Mouse (Mus musculus): Measurements from ENCODE around the gene Tcte2. TPM values are rescaled to one million over a fixed set of nuclear protein-coding genes. Genes with fewer than 3 reads are reported as not detected.

Gene Tcte2
- polyA plus RNA-seq, 1 experiment, result 5.1 TPM

DNA sequence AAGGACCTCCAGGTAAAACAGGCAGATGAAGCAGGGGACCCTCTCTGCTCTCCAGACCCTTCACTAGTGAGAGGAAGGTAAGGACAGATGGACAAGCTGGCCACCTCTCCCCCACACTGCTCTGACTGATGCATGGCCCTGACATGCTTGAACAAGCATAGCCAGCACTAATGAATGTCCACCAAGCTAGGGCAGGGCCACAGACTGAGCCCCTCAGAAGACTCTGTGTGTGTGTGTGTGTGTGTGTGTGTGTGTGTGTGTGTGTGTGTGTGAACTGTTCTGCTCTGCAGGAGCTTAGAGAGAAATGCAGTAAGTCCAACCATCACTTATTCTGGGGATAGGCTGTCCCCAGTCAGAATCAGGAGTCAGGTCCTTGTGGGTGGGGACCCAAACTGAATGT, 91.4 kb downstream of the Tcte2 start:
- Histone ChIP-seq H3K27me3 (replicated peaks; ENCODE audit: control insufficient read depth, insufficient read depth, low read length) (no peaks in the 10 kb centered on the region), H3K27ac (ENCODE audit: insufficient read depth, low read depth, low read length) (no peak overlapping the region)
- no peak for DNase-seq

GRCm38 (mm10) chr17:13669206-13669605, 92.4 kb downstream of the Tcte2 start:
- Histone ChIP-seq H3K36me3 (ENCODE audit: control insufficient read depth, insufficient read depth, low read length) (no peaks in the 10 kb centered on the region), H3K4me3 (ENCODE audit: insufficient read depth, low read depth, low read length) (no peak overlapping the region), H3K27ac (ENCODE audit: insufficient read depth, low read depth, low read length) (no peak overlapping the region), H3K27me3 (replicated peaks; ENCODE audit: control insufficient read depth, insufficient read depth, low read length) (no peaks in the 10 kb centered on the region), H3K4me1 (ENCODE audit: control insufficient read depth, insufficient read depth, low read length) (peaks cover 18% of the 10 kb centered on the region; the same call in 1 of the 2 replicates)
- peak; percentile 76 for DNase-seq
- TF ChIP-seq POLR2A (IDR thresholded peaks at IDR 0.05; ENCODE audit: low read depth, low read length) (no peak), CTCF (conservative IDR thresholded peaks at IDR 0.05; ENCODE audit: insufficient read depth, insufficient read length, low read depth, low read length) (no peak; the same call in 1 of the 2 replicates)
- WGBS, result 37% methylated on average over 8 of the region's 8 CpGs

More for the DNA sequence above, 91.4 kb downstream of the Tcte2 start:
- H3K4me3 ChIP-seq (ENCODE audit: insufficient read depth, low read depth, low read length), result no peak overlapping the region
- TF ChIP-seq POLR2A (IDR thresholded peaks at IDR 0.05; ENCODE audit: low read depth, low read length) (no peak), CTCF (conservative IDR thresholded peaks at IDR 0.05; ENCODE audit: insufficient read depth, insufficient read length, low read depth, low read length) (no peak)
- H3K36me3 ChIP-seq (ENCODE audit: control insufficient read depth, insufficient read depth, low read length), result no peaks in the 10 kb centered on the region
- peaks cover 18% of the 10 kb centered on the region; the same call in 1 of the 2 replicates for H3K4me1 ChIP-seq (ENCODE audit: control insufficient read depth, insufficient read depth, low read length)

- H3K36me3 ChIP-seq (ENCODE audit: control insufficient read depth, insufficient read depth, low read length), result no peaks in the 10 kb centered on the region
- DNase-seq, result peak; percentile 54
- H3K27me3 ChIP-seq (replicated peaks; ENCODE audit: control insufficient read depth, insufficient read depth, low read length), result no peaks in the 10 kb centered on the region
- peaks cover 21% of the 10 kb centered on the region; the same call in 1 of the 2 replicates for H3K4me1 ChIP-seq (ENCODE audit: control insufficient read depth, insufficient read depth, low read length)
- 26% methylated on average over 16 of the region's 16 CpGs for WGBS
- no peak overlapping the region for H3K4me3 ChIP-seq (ENCODE audit: insufficient read depth, low read depth, low read length)
- TF ChIP-seq CTCF (conservative IDR thresholded peaks at IDR 0.05; ENCODE audit: insufficient read depth, insufficient read length, low read depth, low read length) (no peak), POLR2A (IDR thresholded peaks at IDR 0.05; ENCODE audit: low read depth, low read length) (no peak)
- no peak overlapping the region for H3K27ac ChIP-seq (ENCODE audit: insufficient read depth, low read depth, low read length)
Measured at GRCm38 (mm10) chr17:13668052-13669015, 93.3 kb downstream of the Tcte2 start.

- Histone ChIP-seq H3K4me1 (ENCODE audit: control insufficient read depth, insufficient read depth, low read length) (peaks cover 20% of the 10 kb centered on the region; the same call in 1 of the 2 replicates), H3K27me3 (replicated peaks; ENCODE audit: control insufficient read depth, insufficient read depth, low read length) (no peaks in the 10 kb centered on the region), H3K4me3 (ENCODE audit: insufficient read depth, low read depth, low read length) (no peak overlapping the region), H3K27ac (ENCODE audit: insufficient read depth, low read depth, low read length) (no peak overlapping the region), H3K36me3 (ENCODE audit: control insufficient read depth, insufficient read depth, low read length) (no peaks in the 10 kb centered on the region)
- no peak for DNase-seq
- 86% methylated on average over 3 of the region's 3 CpGs for WGBS
- TF ChIP-seq POLR2A (IDR thresholded peaks at IDR 0.05; ENCODE audit: low read depth, low read length) (no peak), CTCF (conservative IDR thresholded peaks at IDR 0.05; ENCODE audit: insufficient read depth, insufficient read length, low read depth, low read length) (no peak)
Measured at GRCm38 (mm10) chr17:13667006-13667405, 94.6 kb downstream of the Tcte2 start.

- 48% methylated on average over 1 of the region's 1 CpGs for WGBS
- H3K27ac ChIP-seq (ENCODE audit: insufficient read depth, low read depth, low read length), result no peak overlapping the region
- no peaks in the 10 kb centered on the region for H3K27me3 ChIP-seq (replicated peaks; ENCODE audit: control insufficient read depth, insufficient read depth, low read length)
- TF ChIP-seq POLR2A (IDR thresholded peaks at IDR 0.05; ENCODE audit: low read depth, low read length), result no peak
- no peak for TF ChIP-seq CTCF (conservative IDR thresholded peaks at IDR 0.05; ENCODE audit: insufficient read depth, insufficient read length, low read depth, low read length)
- DNase-seq, result peak; percentile 74
- H3K4me3 ChIP-seq (ENCODE audit: insufficient read depth, low read depth, low read length), result no peak overlapping the region
- H3K36me3 ChIP-seq (ENCODE audit: control insufficient read depth, insufficient read depth, low read length), result no peaks in the 10 kb centered on the region
- H3K4me1 ChIP-seq (ENCODE audit: control insufficient read depth, insufficient read depth, low read length), result peaks cover 15% of the 10 kb centered on the region; the same call in 1 of the 2 replicates
Measured at GRCm38 (mm10) chr17:13665731-13666130, 95.9 kb downstream of the Tcte2 start.

- H3K27ac ChIP-seq (ENCODE audit: insufficient read depth, low read depth, low read length), result no peak overlapping the region
- DNase-seq, result peak; percentile 68
- peaks cover 10% of the 10 kb centered on the region; the same call in 1 of the 2 replicates for H3K4me1 ChIP-seq (ENCODE audit: control insufficient read depth, insufficient read depth, low read length)
- H3K27me3 ChIP-seq (replicated peaks; ENCODE audit: control insufficient read depth, insufficient read depth, low read length), result no peaks in the 10 kb centered on the region
- 72% methylated on average over 13 of the region's 13 CpGs for WGBS
- no peaks in the 10 kb centered on the region for H3K36me3 ChIP-seq (ENCODE audit: control insufficient read depth, insufficient read depth, low read length)
- TF ChIP-seq POLR2A (IDR thresholded peaks at IDR 0.05; ENCODE audit: low read depth, low read length), result no peak
- no peak for TF ChIP-seq CTCF (conservative IDR thresholded peaks at IDR 0.05; ENCODE audit: insufficient read depth, insufficient read length, low read depth, low read length)
- H3K4me3 ChIP-seq (ENCODE audit: insufficient read depth, low read depth, low read length), result no peak overlapping the region
Measured at GRCm38 (mm10) chr17:13663386-13664166, 98.0 kb downstream of the Tcte2 start.

Other genes with a start within 250 kb of the Tcte2 start
- 35.1 and 42.3 TPM in 2 replicates for gene Afdn, start 1.3 kb downstream of the Tcte2 start, polyA plus RNA-seq (2012; rRNA removed)
- not detected in 2 replicates for gene Gm7168, start 186.5 kb upstream of the Tcte2 start, polyA plus RNA-seq (2012; rRNA removed)
- not detected in 2 replicates for gene Gm7356, start 241.9 kb upstream of the Tcte2 start, polyA plus RNA-seq (2012; rRNA removed)